Mouse (Mus musculus): ENCODE data around the gene Tmem206. TPM values are rescaled to one million over a fixed set of nuclear protein-coding genes. Genes with fewer than 3 reads are reported as not detected.

Gene Tmem206
- 0.50 and 0.92 TPM in 2 replicates for polyA plus RNA-seq (2012)

GRCm38 (mm10) chr1:191325726-191326232 lies at the start of gene Tmem206:
Gene Tmem206, plus strand, starts transcription at chr1:191325912.
- Histone ChIP-seq H3K9me3 (ENCODE audit: control insufficient read depth, low read length) (no peaks in the 10 kb centered on the region), H3K4me1 (ENCODE audit: control insufficient read depth) (peaks cover 51% of the 10 kb centered on the region), H3K4me3 (replicated peaks) (peak within 1 kb of the TSS; percentile 76), H3K36me3 (ENCODE audit: control insufficient read depth) (peaks cover 21% of the 10 kb centered on the region), H3K27me3 (ENCODE audit: control insufficient read depth) (no peaks in the 10 kb centered on the region)
- no peak for TF ChIP-seq GATA1 (IDR thresholded peaks at IDR 0.05; ENCODE audit: low read length)
- no peak for TF ChIP-seq TAL1 (IDR thresholded peaks at IDR 0.05; ENCODE audit: low read length)

- no peak overlapping the region for H3K4me3 ChIP-seq (replicated peaks)
- no peaks in the 10 kb centered on the region for H3K36me3 ChIP-seq (ENCODE audit: control insufficient read depth)
- no peak for TF ChIP-seq TAL1 (IDR thresholded peaks at IDR 0.05; ENCODE audit: low read length)
- TF ChIP-seq GATA1 (IDR thresholded peaks at IDR 0.05; ENCODE audit: low read length): no peak
- no peaks in the 10 kb centered on the region; the same call in 1 of the 2 replicates for H3K27me3 ChIP-seq (ENCODE audit: control insufficient read depth)
- H3K9me3 ChIP-seq (ENCODE audit: control insufficient read depth, low read length): no peaks in the 10 kb centered on the region
- H3K4me1 ChIP-seq (ENCODE audit: control insufficient read depth): no peaks in the 10 kb centered on the region
Measured at GRCm38 (mm10) chr1:191276181-191276580, 49.5 kb upstream of the Tmem206 start.

GRCm38 (mm10) chr1:191277549-191278059 lies 48.1 kb upstream of the Tmem206 start:
- no peaks in the 10 kb centered on the region; the same call in 1 of the 2 replicates for H3K27me3 ChIP-seq (ENCODE audit: control insufficient read depth)
- H3K9me3 ChIP-seq (ENCODE audit: control insufficient read depth, low read length): no peaks in the 10 kb centered on the region
- H3K4me1 ChIP-seq (ENCODE audit: control insufficient read depth): no peaks in the 10 kb centered on the region
- H3K36me3 ChIP-seq (ENCODE audit: control insufficient read depth): no peaks in the 10 kb centered on the region
- H3K4me3 ChIP-seq (replicated peaks): no peak overlapping the region
- TF ChIP-seq GATA1 (IDR thresholded peaks at IDR 0.05; ENCODE audit: low read length) (no peak), TAL1 (IDR thresholded peaks at IDR 0.05; ENCODE audit: low read length) (no peak)

- Histone ChIP-seq H3K4me3 (replicated peaks) (no peak overlapping the region), H3K9me3 (ENCODE audit: control insufficient read depth, low read length) (no peaks in the 10 kb centered on the region), H3K4me1 (ENCODE audit: control insufficient read depth) (no peaks in the 10 kb centered on the region), H3K36me3 (ENCODE audit: control insufficient read depth) (no peaks in the 10 kb centered on the region), H3K27me3 (ENCODE audit: control insufficient read depth) (no peaks in the 10 kb centered on the region; the same call in 1 of the 2 replicates)
- TF ChIP-seq GATA1 (IDR thresholded peaks at IDR 0.05; ENCODE audit: low read length): no peak
- TF ChIP-seq TAL1 (IDR thresholded peaks at IDR 0.05; ENCODE audit: low read length): no peak
Measured at GRCm38 (mm10) chr1:191278324-191278723, 47.4 kb upstream of the Tmem206 start.

- Histone ChIP-seq H3K36me3 (ENCODE audit: control insufficient read depth) (no peaks in the 10 kb centered on the region), H3K27me3 (ENCODE audit: control insufficient read depth) (no peaks in the 10 kb centered on the region; the same call in 1 of the 2 replicates), H3K9me3 (ENCODE audit: control insufficient read depth, low read length) (no peaks in the 10 kb centered on the region), H3K4me1 (ENCODE audit: control insufficient read depth) (no peaks in the 10 kb centered on the region), H3K4me3 (replicated peaks) (no peak overlapping the region)
- no peak for TF ChIP-seq GATA1 (IDR thresholded peaks at IDR 0.05; ENCODE audit: low read length)
- TF ChIP-seq TAL1 (IDR thresholded peaks at IDR 0.05; ENCODE audit: low read length): no peak
Measured at GRCm38 (mm10) chr1:191281171-191281570, 44.5 kb upstream of the Tmem206 start.

- Histone ChIP-seq H3K4me3 (replicated peaks) (no peak overlapping the region), H3K27me3 (ENCODE audit: control insufficient read depth) (no peaks in the 10 kb centered on the region; the same call in 1 of the 2 replicates), H3K4me1 (ENCODE audit: control insufficient read depth) (no peaks in the 10 kb centered on the region), H3K9me3 (ENCODE audit: control insufficient read depth, low read length) (no peaks in the 10 kb centered on the region), H3K36me3 (ENCODE audit: control insufficient read depth) (no peaks in the 10 kb centered on the region)
- TF ChIP-seq TAL1 (IDR thresholded peaks at IDR 0.05; ENCODE audit: low read length) (no peak), GATA1 (IDR thresholded peaks at IDR 0.05; ENCODE audit: low read length) (no peak)
Measured at GRCm38 (mm10) chr1:191282319-191282718, 43.4 kb upstream of the Tmem206 start.

- Histone ChIP-seq H3K4me3 (replicated peaks) (no peak overlapping the region), H3K4me1 (ENCODE audit: control insufficient read depth) (no peaks in the 10 kb centered on the region), H3K36me3 (ENCODE audit: control insufficient read depth) (no peaks in the 10 kb centered on the region), H3K9me3 (ENCODE audit: control insufficient read depth, low read length) (no peaks in the 10 kb centered on the region), H3K27me3 (ENCODE audit: control insufficient read depth) (no peaks in the 10 kb centered on the region; the same call in 1 of the 2 replicates)
- TF ChIP-seq TAL1 (IDR thresholded peaks at IDR 0.05; ENCODE audit: low read length) (no peak), GATA1 (IDR thresholded peaks at IDR 0.05; ENCODE audit: low read length) (no peak)
Measured at GRCm38 (mm10) chr1:191283110-191284040, 42.3 kb upstream of the Tmem206 start.

GRCm38 (mm10) chr1:191284502-191284901 lies 41.2 kb upstream of the Tmem206 start:
- Histone ChIP-seq H3K4me3 (replicated peaks) (no peak overlapping the region), H3K9me3 (ENCODE audit: control insufficient read depth, low read length) (no peaks in the 10 kb centered on the region), H3K27me3 (ENCODE audit: control insufficient read depth) (no peaks in the 10 kb centered on the region; the same call in 1 of the 2 replicates), H3K4me1 (ENCODE audit: control insufficient read depth) (no peaks in the 10 kb centered on the region), H3K36me3 (ENCODE audit: control insufficient read depth) (no peaks in the 10 kb centered on the region)
- TF ChIP-seq GATA1 (IDR thresholded peaks at IDR 0.05; ENCODE audit: low read length): no peak
- no peak for TF ChIP-seq TAL1 (IDR thresholded peaks at IDR 0.05; ENCODE audit: low read length)

GRCm38 (mm10) chr1:191288762-191289161 lies 37.0 kb upstream of the Tmem206 start:
- Histone ChIP-seq H3K36me3 (ENCODE audit: control insufficient read depth) (no peaks in the 10 kb centered on the region), H3K27me3 (ENCODE audit: control insufficient read depth) (peaks cover 3% of the 10 kb centered on the region; the same call in 1 of the 2 replicates), H3K9me3 (ENCODE audit: control insufficient read depth, low read length) (no peaks in the 10 kb centered on the region), H3K4me1 (ENCODE audit: control insufficient read depth) (no peaks in the 10 kb centered on the region), H3K4me3 (replicated peaks) (no peak overlapping the region)
- no peak for TF ChIP-seq TAL1 (IDR thresholded peaks at IDR 0.05; ENCODE audit: low read length)
- no peak for TF ChIP-seq GATA1 (IDR thresholded peaks at IDR 0.05; ENCODE audit: low read length)
